Mouse (Mus musculus) stomach, postnatal 0 days (tissue): ENCODE measurements around the gene Sct. TPM values are rescaled to one million over a fixed set of nuclear protein-coding genes. Genes with fewer than 3 reads are reported as not detected.
"Not testable (repeated sequence)": the region's sequence is repeated elsewhere in the genome, so short reads cannot be mapped to it uniquely, and the experiment has no call there.

Experiments
- ATAC-seq: fragments of 200-750 bp; cut with Nextera tagmentation; 2 replicates; pipeline ENCODE4 v1.8.0; 2017; ENCODE audit not compliant: low FRiP score, low TSS enrichment
- DNase-seq: peaks from one replicate; pipeline ENCODE4 v3.0.0-alpha.2; 2016; ENCODE audit warnings: low spot score
- H3K27ac ChIP-seq: fragments of 300-500 bp; sonication (generic); replicated peaks from 2 replicates; pipeline ENCODE4 v1.5.1; 2014; ENCODE audit warnings: mild to moderate bottlenecking, control low read depth
- H3K27me3 ChIP-seq: fragments of 300-500 bp; sonication (generic); 2 replicates; pipeline ENCODE4 v1.6.1; 2014; ENCODE audit warnings: low read length; ENCODE audit not compliant: control insufficient read depth, insufficient read depth
- H3K36me3 ChIP-seq: fragments of 300-500 bp; sonication (generic); 2 replicates; pipeline ENCODE4 v1.6.1; 2014; ENCODE audit warnings: low read length, mixed read lengths; ENCODE audit not compliant: control insufficient read depth, insufficient read depth
- H3K4me1 ChIP-seq: fragments of 300-500 bp; sonication (generic); replicated peaks from 2 replicates; pipeline ENCODE4 v1.6.1; 2014; ENCODE audit warnings: antibody characterized with exemption; ENCODE audit not compliant: control insufficient read depth, insufficient read depth
- H3K4me2 ChIP-seq: fragments of 300-500 bp; sonication (generic); replicated peaks from 2 replicates; pipeline ENCODE4 v1.6.1; 2014; ENCODE audit warnings: low read depth, mild to moderate bottlenecking, control low read depth, moderate library complexity
- H3K4me3 ChIP-seq: fragments of 300-500 bp; sonication (generic); 2 replicates; pipeline ENCODE4 v1.5.1; 2014; ENCODE audit warnings: low read depth, low read length, control low read depth
- H3K9ac ChIP-seq: fragments of 300-500 bp; sonication (generic); 2 replicates; pipeline ENCODE4 v1.6.1; 2014; ENCODE audit warnings: mild to moderate bottlenecking, low read length, control low read depth, mixed read lengths
- H3K9me3 ChIP-seq: fragments of 300-500 bp; sonication (generic); 2 replicates; pipeline ENCODE4 v1.6.1; 2016; ENCODE audit warnings: low read length; ENCODE audit not compliant: control insufficient read depth
- CTCF ChIP-seq: IDR thresholded peaks from 2 replicates; pipeline ENCODE4 v1.5.1; 2016; ENCODE audit warnings: antibody characterized with exemption, low read depth, mild to moderate bottlenecking, moderate library complexity
- EP300 ChIP-seq: optimal IDR thresholded peaks from 2 replicates; pipeline ENCODE3; 2016; ENCODE audit warnings: antibody characterized with exemption
- WGBS: fragments of 180-500 bp; shearing (Covaris S2); extraction: QIAGEN DNeasy Blood & Tissue Kit; methylation state at CpG from one replicate; pipeline ENCODE4 v1.1.7; 2014; 5-methylcytosine and 5-hydroxymethylcytosine counted together
- polyA plus RNA-seq: library from polyadenylated mRNA; unstranded; fragments of >200 nt; fragmentation: Nextera tagmentation; extraction: Ambion mirVana; gene quantifications from 2 replicates; pipeline ENCODE4 v1.2.1, GENCODE M21; 2015

Gene Sct
- polyA plus RNA-seq, 1 experiment from 2014 or later: 2.2 TPM

GRCm38 (mm10) chr7:141263640-141264039, 15.3 kb downstream of the Sct start:
- no peaks in the 10 kb centered on the region for H3K4me1 ChIP-seq
- no peak for ATAC-seq
- H3K27ac ChIP-seq: no peak overlapping the region
- no peak overlapping the region for H3K4me2 ChIP-seq
- no peaks in the 10 kb centered on the region for H3K27me3 ChIP-seq
- H3K36me3 ChIP-seq: peaks cover 47% of the 10 kb centered on the region
- 91% methylated on average over 13 of the region's 13 CpGs for WGBS
- H3K4me3 ChIP-seq: no peak overlapping the region
- no peaks in the 10 kb centered on the region for H3K9me3 ChIP-seq
- DNase-seq: no peak
- no peak overlapping the region for H3K9ac ChIP-seq
- TF ChIP-seq EP300 (no peak), CTCF (no peak)

DNA sequence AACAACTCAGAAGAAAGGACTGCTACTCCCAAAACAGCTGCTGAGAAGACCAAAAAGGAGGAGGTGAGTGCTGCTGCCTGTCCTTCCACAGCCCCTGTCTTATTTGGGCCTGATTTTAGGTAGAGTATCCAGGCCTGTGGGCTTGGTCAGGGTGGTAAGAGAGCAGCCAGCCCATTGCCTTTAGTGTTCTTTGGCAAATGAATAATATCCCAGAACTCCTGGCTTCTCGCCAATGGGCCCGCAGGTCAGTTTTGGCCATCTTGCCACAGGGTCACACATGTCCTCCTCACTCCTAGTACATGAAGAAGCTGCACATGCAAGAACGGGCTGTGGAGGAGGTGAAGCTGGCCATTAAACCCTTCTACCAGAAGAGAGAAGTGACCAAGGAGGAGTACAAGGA, 17.5 kb downstream of the Sct start:
- ATAC-seq (no peak), DNase-seq (no peak)
- Histone ChIP-seq H3K9ac (no peak overlapping the region), H3K4me2 (no peak overlapping the region), H3K4me1 (no peaks in the 10 kb centered on the region), H3K4me3 (no peak overlapping the region), H3K36me3 (peaks cover 67% of the 10 kb centered on the region), H3K27me3 (no peaks in the 10 kb centered on the region), H3K9me3 (no peaks in the 10 kb centered on the region), H3K27ac (no peak overlapping the region)
- TF ChIP-seq CTCF (no peak), EP300 (no peak)
- 77% methylated on average over 3 of the region's 3 CpGs for WGBS

- 86% methylated on average over 10 of the region's 10 CpGs for WGBS
- no peaks in the 10 kb centered on the region for H3K9me3 ChIP-seq
- TF ChIP-seq EP300 (no peak), CTCF (no peak)
- H3K4me2 ChIP-seq: no peak overlapping the region
- no peak overlapping the region for H3K9ac ChIP-seq
- ATAC-seq (no peak), DNase-seq (no peak)
- no peaks in the 10 kb centered on the region for H3K4me1 ChIP-seq
- no peak overlapping the region for H3K4me3 ChIP-seq
- H3K36me3 ChIP-seq: peaks cover 54% of the 10 kb centered on the region
- H3K27me3 ChIP-seq: no peaks in the 10 kb centered on the region
- no peak overlapping the region for H3K27ac ChIP-seq
Observed at GRCm38 (mm10) chr7:141256159-141256558, 22.8 kb downstream of the Sct start.

GRCm38 (mm10) chr7:141250486-141250885, 28.4 kb downstream of the Sct start:
- WGBS: 80% methylated on average over 4 of the region's 4 CpGs
- not testable (repeated sequence) for H3K27me3 ChIP-seq, H3K4me2 ChIP-seq, H3K9me3 ChIP-seq, ATAC-seq, H3K9ac ChIP-seq, H3K4me3 ChIP-seq, H3K27ac ChIP-seq, DNase-seq, H3K4me1 ChIP-seq
- H3K36me3 ChIP-seq: peaks cover 24% of the 10 kb centered on the region

GRCm38 (mm10) chr7:141231551-141231950, 47.4 kb downstream of the Sct start:
- Histone ChIP-seq H3K9me3 (no peaks in the 10 kb centered on the region), H3K4me3 (no peak overlapping the region), H3K36me3 (peaks cover 23% of the 10 kb centered on the region), H3K4me2 (no peak overlapping the region), H3K27me3 (no peaks in the 10 kb centered on the region), H3K27ac (no peak overlapping the region), H3K4me1 (0 out of 2 replicates have a peak, but pooled peaks cover 4% of the 10 kb centered on the region), H3K9ac (no peak overlapping the region)
- no peak for DNase-seq
- TF ChIP-seq EP300 (no peak), CTCF (no peak)
- 87% methylated on average over 7 of the region's 10 CpGs for WGBS
- ATAC-seq: no peak

GRCm38 (mm10) chr7:141231111-141231510, 47.8 kb downstream of the Sct start:
- Histone ChIP-seq H3K9me3 (no peaks in the 10 kb centered on the region), H3K27ac (no peak overlapping the region), H3K4me3 (no peak overlapping the region), H3K4me1 (0 out of 2 replicates have a peak, but pooled peaks cover 4% of the 10 kb centered on the region), H3K4me2 (no peak overlapping the region), H3K36me3 (peaks cover 23% of the 10 kb centered on the region), H3K9ac (no peak overlapping the region), H3K27me3 (no peaks in the 10 kb centered on the region)
- 90% methylated on average over 3 of the region's 3 CpGs for WGBS
- ATAC-seq (no peak), DNase-seq (no peak)
- TF ChIP-seq CTCF (no peak), EP300 (no peak)
